Mouse (Mus musculus): Measurements from ENCODE around the gene Nyap1. TPM values are rescaled to one million over a fixed set of nuclear protein-coding genes. Genes with fewer than 3 reads are reported as not detected.
A peak's percentile ranks its signal among the peaks of the same experiment; 100 is the strongest.
"Not testable (repeated sequence)": the region's sequence is repeated elsewhere in the genome, so short reads cannot be mapped to it uniquely, and the experiment has no call there.

The Nyap1 gene
- polyA plus RNA-seq, 1 experiment from 2014 or later: 45.6 TPM

- no peak overlapping the region for H3K4me3 ChIP-seq
- no peak overlapping the region for H3K9ac ChIP-seq (replicated peaks)
- no peak overlapping the region for H3K4me2 ChIP-seq (replicated peaks)
- no peaks in the 10 kb centered on the region for H3K9me3 ChIP-seq
- WGBS: 7% methylated on average over 4 of the region's 4 CpGs
- H3K27ac ChIP-seq (replicated peaks): peak overlapping the region; percentile 63
- H3K27me3 ChIP-seq: no peaks in the 10 kb centered on the region
- no peaks in the 10 kb centered on the region for H3K36me3 ChIP-seq
- peaks cover 48% of the 10 kb centered on the region for H3K4me1 ChIP-seq
- peak; percentile 77 for ATAC-seq (replicated peaks)
Observed at GRCm38 (mm10) chr5:137759971-137760412, 18.6 kb upstream of the Nyap1 start.

GRCm38 (mm10) chr5:137758921-137759534, 17.6 kb upstream of the Nyap1 start:
- peaks cover 48% of the 10 kb centered on the region for H3K4me1 ChIP-seq
- H3K9me3 ChIP-seq: no peaks in the 10 kb centered on the region
- no peak overlapping the region for H3K4me2 ChIP-seq (replicated peaks)
- peak overlapping the region; percentile 63 for H3K27ac ChIP-seq (replicated peaks)
- no peak for ATAC-seq (replicated peaks)
- H3K9ac ChIP-seq (replicated peaks): no peak overlapping the region
- no peaks in the 10 kb centered on the region for H3K36me3 ChIP-seq
- WGBS: 81% methylated on average over 19 of the region's 19 CpGs
- no peak overlapping the region for H3K4me3 ChIP-seq
- H3K27me3 ChIP-seq: no peaks in the 10 kb centered on the region

DNA sequence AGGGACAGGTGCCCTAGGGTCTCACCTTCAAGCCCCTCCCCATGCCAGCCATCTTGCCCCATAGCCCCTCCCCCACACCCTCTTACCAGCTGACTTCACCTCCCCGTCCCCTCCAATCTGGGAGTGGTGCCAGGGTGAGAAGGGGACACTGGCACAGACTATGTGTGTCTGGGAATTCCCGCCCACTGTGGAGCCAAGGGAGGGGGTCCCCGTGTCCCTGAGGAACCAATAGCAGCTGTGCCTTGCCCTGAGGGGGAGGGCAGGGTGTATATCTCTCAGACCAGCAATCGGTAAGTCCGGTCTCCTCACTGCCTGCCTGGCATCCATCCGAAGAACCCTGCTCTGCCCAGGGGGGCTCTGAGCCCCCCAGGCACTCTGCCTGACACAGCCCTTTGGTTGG, 16.5 kb upstream of the Nyap1 start:
- WGBS: 38% methylated on average over 6 of the region's 6 CpGs

DNA sequence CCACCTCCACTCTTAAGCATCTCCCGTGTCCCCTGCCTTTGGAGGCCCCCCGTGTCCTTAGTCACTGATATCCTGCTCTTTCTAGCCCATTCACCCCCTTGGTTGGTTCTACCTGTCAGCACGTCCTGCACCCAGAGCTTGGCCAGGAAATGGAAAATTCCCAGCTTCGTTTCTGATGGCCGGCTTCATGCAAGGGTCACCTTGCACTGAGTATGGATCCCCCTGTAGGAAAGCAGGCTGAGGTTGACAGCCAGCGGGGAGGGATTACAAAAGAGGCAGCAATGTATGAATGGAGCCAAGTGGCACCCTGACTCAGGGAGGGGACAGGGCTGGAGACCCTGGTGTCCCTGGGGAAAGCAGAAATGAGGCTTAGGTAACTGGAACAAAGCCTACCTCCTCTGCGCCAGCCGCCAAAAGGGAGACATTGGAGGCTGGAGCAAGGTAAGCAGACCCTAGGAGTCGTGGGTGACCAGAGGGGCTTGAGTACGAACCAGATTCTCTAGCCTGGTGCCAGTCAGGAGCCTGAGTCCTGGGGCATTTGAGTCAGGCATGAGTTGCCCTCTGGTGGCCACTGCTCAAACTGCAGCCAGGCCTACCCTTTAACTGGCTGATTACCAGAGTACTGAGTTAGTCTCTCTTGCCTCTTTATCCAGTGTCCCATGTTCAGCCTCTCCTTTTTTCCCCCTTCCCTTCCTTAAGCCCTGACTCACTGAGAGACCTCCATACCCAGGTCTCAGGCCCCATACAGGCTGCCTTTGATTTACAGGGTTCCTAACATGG, 15.7 kb upstream of the Nyap1 start:
- Histone ChIP-seq H3K27me3 (no peaks in the 10 kb centered on the region), H3K4me2 (replicated peaks) (no peak overlapping the region), H3K36me3 (peaks cover 5% of the 10 kb centered on the region; the same call in 1 of the 2 replicates), H3K27ac (replicated peaks) (peak overlapping the region; percentile 63), H3K4me1 (peaks cover 48% of the 10 kb centered on the region), H3K9me3 (no peaks in the 10 kb centered on the region), H3K4me3 (no peak overlapping the region), H3K9ac (replicated peaks) (no peak overlapping the region)
- 44% methylated on average over 10 of the region's 10 CpGs for WGBS
- ATAC-seq (replicated peaks): peak; percentile 55

More for the DNA sequence above, 16.5 kb upstream of the Nyap1 start:
- Histone ChIP-seq H3K4me2 (replicated peaks) (peak overlapping the region; percentile 9), H3K27me3 (no peaks in the 10 kb centered on the region), H3K4me1 (peaks cover 48% of the 10 kb centered on the region), H3K9me3 (no peaks in the 10 kb centered on the region), H3K4me3 (no peak overlapping the region), H3K36me3 (peaks cover 5% of the 10 kb centered on the region; the same call in 1 of the 2 replicates), H3K27ac (replicated peaks) (peak overlapping the region; percentile 63), H3K9ac (replicated peaks) (peak overlapping the region; percentile 13)
- ATAC-seq (replicated peaks): peak; percentile 41

DNA sequence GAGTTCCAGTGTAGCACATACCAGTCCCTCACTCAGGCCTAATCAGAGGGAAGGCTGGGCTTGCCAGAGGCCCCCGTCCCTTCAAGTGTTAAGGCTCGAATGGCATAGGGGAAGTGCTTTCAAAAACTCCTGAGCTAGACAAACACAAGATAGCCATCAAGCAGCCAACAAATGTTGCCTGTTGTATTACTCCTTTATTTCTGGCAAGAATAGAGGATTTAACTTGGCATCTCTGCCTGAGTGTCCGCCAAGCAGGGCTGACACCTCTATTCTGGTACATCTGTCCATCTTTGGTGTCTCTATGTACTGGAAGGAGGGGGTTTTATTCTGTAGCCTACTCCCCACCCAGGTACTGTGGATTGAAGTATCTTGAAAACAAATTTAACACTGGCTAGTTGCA, 14.7 kb upstream of the Nyap1 start:
- H3K27ac ChIP-seq (replicated peaks): peak overlapping the region; percentile 63
- peaks cover 15% of the 10 kb centered on the region; the same call in 1 of the 2 replicates for H3K36me3 ChIP-seq
- WGBS: 52% methylated on average over 3 of the region's 3 CpGs
- H3K4me1 ChIP-seq: peaks cover 48% of the 10 kb centered on the region
- H3K27me3 ChIP-seq: no peaks in the 10 kb centered on the region
- H3K4me3 ChIP-seq: no peak overlapping the region
- ATAC-seq (replicated peaks): no peak
- H3K4me2 ChIP-seq (replicated peaks): no peak overlapping the region
- H3K9ac ChIP-seq (replicated peaks): no peak overlapping the region
- H3K9me3 ChIP-seq: no peaks in the 10 kb centered on the region

- Histone ChIP-seq H3K9ac (replicated peaks) (no peak overlapping the region), H3K27ac (replicated peaks) (peak overlapping the region; percentile 63)
- no peak for ATAC-seq (replicated peaks)
Observed at GRCm38 (mm10) chr5:137755425-137755824, 14.0 kb upstream of the Nyap1 start.

GRCm38 (mm10) chr5:137753111-137753832, 11.9 kb upstream of the Nyap1 start:
- H3K9me3 ChIP-seq: no peaks in the 10 kb centered on the region
- 89% methylated on average over 13 of the region's 13 CpGs for WGBS
- H3K4me2 ChIP-seq (replicated peaks): no peak overlapping the region
- no peak overlapping the region for H3K9ac ChIP-seq (replicated peaks)
- ATAC-seq (replicated peaks): no peak
- peaks cover 17% of the 10 kb centered on the region; the same call in 1 of the 2 replicates for H3K36me3 ChIP-seq
- no peak overlapping the region for H3K4me3 ChIP-seq
- H3K4me1 ChIP-seq: peaks cover 43% of the 10 kb centered on the region
- H3K27ac ChIP-seq (replicated peaks): no peak overlapping the region
- H3K27me3 ChIP-seq: no peaks in the 10 kb centered on the region

More at GRCm38 (mm10) chr5:137755425-137755824, 14.0 kb upstream of the Nyap1 start:
- WGBS: 69% methylated on average over 5 of the region's 5 CpGs
- peaks cover 17% of the 10 kb centered on the region; the same call in 1 of the 2 replicates for H3K36me3 ChIP-seq
- H3K27me3 ChIP-seq: no peaks in the 10 kb centered on the region
- no peaks in the 10 kb centered on the region for H3K9me3 ChIP-seq
- peaks cover 48% of the 10 kb centered on the region for H3K4me1 ChIP-seq
- H3K4me2 ChIP-seq (replicated peaks): no peak overlapping the region
- no peak overlapping the region for H3K4me3 ChIP-seq

GRCm38 (mm10) chr5:137751988-137752387, 10.6 kb upstream of the Nyap1 start:
- WGBS: 92% methylated on average over 6 of the region's 6 CpGs
- ATAC-seq (replicated peaks): no peak
- no peak overlapping the region for H3K4me2 ChIP-seq (replicated peaks)
- peaks cover 17% of the 10 kb centered on the region; the same call in 1 of the 2 replicates for H3K36me3 ChIP-seq
- H3K27me3 ChIP-seq: no peaks in the 10 kb centered on the region
- H3K4me1 ChIP-seq: peaks cover 41% of the 10 kb centered on the region
- no peaks in the 10 kb centered on the region for H3K9me3 ChIP-seq
- no peak overlapping the region for H3K27ac ChIP-seq (replicated peaks)
- no peak overlapping the region for H3K9ac ChIP-seq (replicated peaks)
- no peak overlapping the region for H3K4me3 ChIP-seq

GRCm38 (mm10) chr5:137751221-137751887, 9.9 kb upstream of the Nyap1 start:
- Histone ChIP-seq H3K4me3 (no peak overlapping the region), H3K9me3 (no peaks in the 10 kb centered on the region), H3K4me1 (peaks cover 43% of the 10 kb centered on the region), H3K27me3 (no peaks in the 10 kb centered on the region), H3K36me3 (peaks cover 17% of the 10 kb centered on the region; the same call in 1 of the 2 replicates), H3K9ac (replicated peaks) (no peak overlapping the region), H3K4me2 (replicated peaks) (no peak overlapping the region), H3K27ac (replicated peaks) (no peak overlapping the region)
- ATAC-seq (replicated peaks): no peak
- 90% methylated on average over 13 of the region's 13 CpGs for WGBS

DNA sequence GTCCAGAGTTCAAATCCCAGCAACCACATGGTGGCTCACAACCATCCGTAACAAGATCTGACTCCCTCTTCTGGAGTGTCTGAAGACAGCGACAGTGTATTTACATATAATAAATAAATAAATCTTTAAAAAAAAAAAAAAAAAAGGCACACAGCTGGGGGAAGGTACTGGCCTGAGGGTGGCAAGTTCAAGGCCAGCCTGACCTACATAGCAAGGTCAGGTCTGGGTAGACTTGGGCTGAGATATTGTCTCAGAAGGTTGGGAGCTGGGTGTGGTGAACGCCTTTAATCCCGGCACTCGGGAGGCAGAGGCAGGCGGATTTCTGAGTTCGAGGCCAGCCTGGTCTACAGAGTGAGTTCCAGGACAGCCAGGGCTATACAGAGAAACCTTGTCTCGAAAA, 8.8 kb upstream of the Nyap1 start:
- Histone ChIP-seq H3K36me3 (peaks cover 17% of the 10 kb centered on the region; the same call in 1 of the 2 replicates), H3K4me1 (peaks cover 38% of the 10 kb centered on the region)
- not testable (repeated sequence) for H3K27me3 ChIP-seq; H3K27ac ChIP-seq (replicated peaks); H3K4me3 ChIP-seq; ATAC-seq (replicated peaks); H3K9ac ChIP-seq (replicated peaks); H3K9me3 ChIP-seq; H3K4me2 ChIP-seq (replicated peaks)
- 95% methylated on average over 6 of the region's 8 CpGs for WGBS

GRCm38 (mm10) chr5:137749196-137749836, 7.9 kb upstream of the Nyap1 start:
- H3K4me2 ChIP-seq (replicated peaks): peak overlapping the region; percentile 87
- WGBS: 77% methylated on average over 6 of the region's 6 CpGs
- ATAC-seq (replicated peaks): no peak

More at GRCm38 (mm10) chr5:137749196-137749836, 7.9 kb upstream of the Nyap1 start:
- Histone ChIP-seq H3K4me3 (no peak overlapping the region; the same call in 1 of the 2 replicates), H3K27me3 (no peaks in the 10 kb centered on the region), H3K36me3 (peaks cover 17% of the 10 kb centered on the region; the same call in 1 of the 2 replicates), H3K27ac (replicated peaks) (peak overlapping the region; percentile 6; the same call in 1 of the 2 replicates), H3K9me3 (no peaks in the 10 kb centered on the region), H3K9ac (replicated peaks) (no peak overlapping the region), H3K4me1 (peaks cover 44% of the 10 kb centered on the region)

Measured in forebrain, embryonic 15.5 days (tissue).